Mouse (Mus musculus): Measurements from ENCODE around the gene Gm28048.

Gm28048 gene

DNA sequence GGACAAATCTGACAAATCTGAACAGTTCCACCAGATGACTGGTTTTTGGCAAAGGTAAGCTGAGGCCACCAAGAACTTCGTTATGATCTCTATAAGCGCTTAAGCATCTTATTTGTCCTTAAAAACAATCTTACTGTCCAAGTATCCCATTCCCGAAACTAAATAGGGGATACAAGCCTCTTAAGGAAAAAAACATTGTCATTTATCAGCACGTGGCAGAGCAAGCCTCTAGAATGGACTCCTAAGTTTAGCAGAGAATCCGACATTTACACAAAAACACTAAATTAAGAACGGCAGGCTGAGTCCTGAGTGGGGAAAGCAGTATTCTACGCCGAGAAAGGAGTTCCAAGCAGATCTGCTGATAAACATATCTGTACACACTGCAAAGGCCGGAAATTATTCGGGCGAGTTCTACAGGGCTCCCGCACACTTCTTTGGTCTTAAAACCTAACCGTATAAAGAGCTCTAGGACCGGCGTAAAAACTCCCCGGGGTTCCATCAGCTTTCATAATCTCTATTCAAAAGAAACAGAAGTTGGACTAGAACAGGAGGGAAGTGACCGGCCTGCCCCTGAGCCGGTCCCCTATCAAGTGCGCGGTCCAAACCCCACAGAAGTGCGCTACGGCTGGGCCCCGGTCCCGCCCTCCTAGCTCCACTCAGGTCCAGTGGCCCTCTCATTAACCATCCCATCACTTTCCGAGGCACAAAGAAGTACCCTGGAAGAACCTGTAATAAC lies 124.0 kb downstream of the Gm28048 start:
- DNase-seq = no peak

DNA sequence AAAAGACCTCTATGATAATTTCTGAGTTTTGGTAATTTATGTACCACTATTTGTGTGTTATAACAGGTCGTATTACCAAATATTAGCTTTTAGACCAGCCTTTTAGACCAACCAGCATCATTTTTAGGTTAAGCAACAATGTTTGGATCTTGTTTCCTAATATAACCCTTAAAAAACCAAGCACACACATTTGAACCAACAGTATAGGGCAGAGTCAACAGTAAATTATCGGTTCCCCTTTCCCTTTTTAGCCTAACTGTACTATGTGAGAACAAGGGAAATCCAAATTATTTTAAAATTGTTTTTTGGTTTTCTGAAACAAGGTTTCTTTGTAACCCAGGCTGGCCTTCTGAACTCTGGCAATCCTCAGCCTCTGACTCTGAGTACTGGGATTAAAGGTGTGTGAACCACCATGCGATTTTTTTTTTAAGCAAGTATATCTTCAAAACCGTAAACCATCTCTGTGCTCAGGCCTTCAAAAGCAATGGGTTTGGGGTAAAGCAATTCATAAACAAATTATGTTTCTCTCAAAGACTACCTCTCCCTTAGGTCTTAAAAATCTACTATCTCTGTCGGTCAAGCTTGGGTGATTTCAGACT lies 124.7 kb downstream of the Gm28048 start:
- no peak for DNase-seq

- DNase-seq = no peak
Measured at GRCm38 (mm10) chr11:22856371-22856965, 125.4 kb downstream of the Gm28048 start.

DNA sequence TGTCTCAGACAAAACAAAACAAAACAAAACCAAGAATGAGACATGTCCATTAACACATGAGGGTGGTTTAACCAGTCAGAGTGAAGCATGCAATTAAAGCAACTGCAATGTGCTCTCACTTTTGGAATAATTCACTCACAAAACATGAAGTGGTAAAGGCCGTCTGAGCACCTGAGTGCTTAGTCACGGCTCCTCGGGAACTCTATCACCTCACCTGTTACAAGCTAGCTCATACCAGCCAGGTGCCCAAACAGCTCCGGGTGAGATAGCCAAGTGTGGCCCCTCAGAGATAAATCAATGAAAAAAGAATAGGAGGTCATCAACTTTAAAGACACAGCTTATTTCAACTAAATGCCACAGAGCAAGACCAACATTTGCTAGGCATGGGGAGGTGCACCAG lies 127.3 kb downstream of the Gm28048 start:
- DNase-seq = no peak

GRCm38 (mm10) chr11:22853477-22854157 lies 128.3 kb downstream of the Gm28048 start:
- no peak for DNase-seq

DNA sequence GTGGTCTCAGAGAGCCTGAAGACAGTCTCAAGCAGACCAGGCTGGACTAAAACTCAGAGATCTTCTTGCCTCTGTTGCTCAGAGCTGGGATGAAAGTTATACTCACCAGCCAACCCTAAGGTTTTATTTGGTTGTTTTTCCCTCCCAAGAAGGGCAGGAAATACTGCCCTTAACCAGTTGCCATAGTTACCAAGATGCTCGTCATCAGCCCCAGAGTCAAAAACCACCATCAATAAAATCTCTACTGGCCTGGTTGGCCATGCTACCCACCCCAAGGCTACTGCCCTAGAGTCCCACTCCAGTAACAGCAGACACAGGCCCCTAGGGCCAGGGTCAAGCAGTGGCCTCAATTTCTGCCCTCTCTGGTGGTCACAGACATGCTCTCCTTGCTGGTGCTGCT lies 129.4 kb downstream of the Gm28048 start:
- no peak for DNase-seq

GRCm38 (mm10) chr11:22851416-22851815 lies 130.5 kb downstream of the Gm28048 start:
- no peak for DNase-seq

DNA sequence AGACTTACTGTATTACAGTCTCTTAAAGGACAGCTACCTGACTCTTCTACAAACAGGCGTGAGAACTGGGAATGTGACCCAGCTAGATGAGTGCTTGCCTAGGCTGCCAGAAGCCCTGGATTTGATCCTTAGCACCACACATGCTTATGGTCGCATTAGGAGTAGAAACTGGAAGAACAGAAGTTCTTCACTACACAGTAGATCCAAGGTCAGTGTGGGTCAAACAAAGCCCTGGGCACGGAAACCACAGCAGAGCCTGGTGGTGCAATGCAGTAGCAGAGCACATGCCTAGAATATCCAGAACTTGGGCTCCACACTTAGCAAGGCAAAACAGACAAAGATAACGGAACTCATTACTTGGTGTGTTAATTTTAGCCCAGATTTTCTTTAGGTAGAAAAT lies 131.8 kb downstream of the Gm28048 start:
- no peak for DNase-seq

DNA sequence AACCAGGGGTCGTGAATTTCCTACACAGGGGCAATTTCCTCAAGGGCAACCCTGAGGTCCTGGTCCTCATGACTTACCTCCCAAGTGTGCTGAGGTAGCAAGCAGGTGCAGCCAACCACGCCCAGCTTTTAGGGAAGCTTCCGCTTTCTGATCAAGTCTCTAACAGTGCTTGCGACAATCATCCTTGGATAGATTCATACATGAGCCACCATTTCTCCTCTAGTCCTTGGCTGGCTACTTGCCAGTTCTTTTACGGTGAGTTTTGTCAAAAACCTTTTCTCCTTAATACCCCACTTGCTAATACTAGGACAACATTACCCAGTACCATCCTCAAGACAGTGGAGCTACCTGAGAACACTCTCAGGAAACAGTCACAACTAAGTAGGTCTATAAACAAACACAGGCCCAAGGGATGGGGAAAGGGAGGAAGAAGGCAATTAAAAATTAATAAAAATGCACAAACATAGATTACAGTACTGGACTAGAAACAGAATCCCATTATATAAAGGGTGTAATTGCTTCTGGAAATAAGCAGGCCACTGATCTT lies 133.2 kb downstream of the Gm28048 start:
- no peak for DNase-seq

GRCm38 (mm10) chr11:22847732-22848648 lies 133.9 kb downstream of the Gm28048 start:
- DNase-seq = no peak

DNA sequence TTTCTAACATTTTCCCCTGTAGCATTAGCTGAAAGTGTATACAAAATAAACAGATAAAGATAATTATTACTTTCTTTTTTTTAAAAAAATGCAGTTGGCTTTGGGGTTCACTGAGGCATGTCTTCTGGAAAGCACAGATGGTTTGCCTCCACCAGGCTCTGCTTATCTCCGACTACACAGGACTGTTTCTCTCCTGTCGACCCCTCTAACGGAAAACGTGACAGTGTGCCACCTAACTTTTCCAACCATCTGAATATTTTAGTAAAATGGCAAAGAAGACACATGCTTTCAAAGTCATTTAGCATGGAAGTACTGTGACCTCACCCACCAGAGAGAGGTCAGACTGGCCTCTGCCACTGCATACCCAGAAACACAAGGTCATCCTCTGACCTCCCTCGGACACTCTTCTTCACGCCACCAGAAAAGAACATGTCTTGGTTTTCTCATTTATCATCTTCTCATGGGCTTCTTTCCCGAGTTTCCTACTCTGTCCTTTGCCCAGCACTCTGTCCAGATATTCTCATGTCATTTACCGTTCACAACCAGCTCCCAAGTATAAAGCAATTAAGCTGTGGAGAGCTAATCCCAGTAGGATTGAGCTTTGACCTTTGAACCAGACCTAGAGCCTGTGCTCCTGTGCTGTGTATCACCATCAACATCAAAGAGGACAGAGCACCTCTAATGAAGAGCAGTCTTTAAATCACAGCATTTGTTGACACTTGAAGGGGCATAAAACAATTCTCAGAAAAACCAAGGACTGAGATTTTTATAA lies 134.7 kb downstream of the Gm28048 start:
- DNase-seq = no peak

- no peak for DNase-seq
Measured at GRCm38 (mm10) chr11:22846093-22846835, 135.6 kb downstream of the Gm28048 start.

DNA sequence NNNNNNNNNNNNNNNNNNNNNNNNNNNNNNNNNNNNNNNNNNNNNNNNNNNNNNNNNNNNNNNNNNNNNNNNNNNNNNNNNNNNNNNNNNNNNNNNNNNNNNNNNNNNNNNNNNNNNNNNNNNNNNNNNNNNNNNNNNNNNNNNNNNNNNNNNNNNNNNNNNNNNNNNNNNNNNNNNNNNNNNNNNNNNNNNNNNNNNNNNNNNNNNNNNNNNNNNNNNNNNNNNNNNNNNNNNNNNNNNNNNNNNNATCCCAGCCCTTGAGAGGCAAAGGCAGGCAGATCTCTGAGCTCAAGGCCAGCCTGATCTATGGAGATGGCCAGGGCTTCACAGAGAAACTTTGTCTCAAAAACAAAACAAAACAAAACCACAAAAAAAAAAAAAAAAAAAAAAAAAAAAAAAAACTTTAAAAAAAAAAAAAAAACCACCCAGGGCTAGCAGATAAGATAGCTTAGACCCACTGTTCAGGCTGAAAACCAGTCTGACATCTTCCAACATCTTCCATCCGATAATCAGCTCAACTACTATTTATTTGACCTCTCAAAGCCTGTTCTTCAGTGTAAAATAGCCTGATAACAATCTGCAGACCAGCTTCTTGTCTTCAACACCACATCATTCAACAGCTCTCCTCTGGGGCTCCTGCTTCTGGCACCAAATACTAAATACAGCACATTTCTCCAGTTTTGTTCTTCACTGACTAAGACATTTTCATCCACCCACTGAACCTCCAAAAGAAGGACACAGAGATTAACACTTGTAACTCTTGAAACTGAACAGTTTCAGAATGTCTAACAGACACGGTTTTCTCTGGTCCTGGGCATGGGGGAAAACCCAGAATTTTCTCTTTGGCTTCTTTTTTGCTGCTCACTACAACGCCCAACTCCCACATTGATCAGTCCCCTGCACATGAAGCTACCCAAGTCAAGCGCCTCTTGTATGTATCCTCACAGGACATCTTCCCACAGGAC lies 136.9 kb downstream of the Gm28048 start:
- DNase-seq = no peak

GRCm38 (mm10) chr11:22839456-22839855 lies 142.4 kb downstream of the Gm28048 start:
- no peak for DNase-seq

DNA sequence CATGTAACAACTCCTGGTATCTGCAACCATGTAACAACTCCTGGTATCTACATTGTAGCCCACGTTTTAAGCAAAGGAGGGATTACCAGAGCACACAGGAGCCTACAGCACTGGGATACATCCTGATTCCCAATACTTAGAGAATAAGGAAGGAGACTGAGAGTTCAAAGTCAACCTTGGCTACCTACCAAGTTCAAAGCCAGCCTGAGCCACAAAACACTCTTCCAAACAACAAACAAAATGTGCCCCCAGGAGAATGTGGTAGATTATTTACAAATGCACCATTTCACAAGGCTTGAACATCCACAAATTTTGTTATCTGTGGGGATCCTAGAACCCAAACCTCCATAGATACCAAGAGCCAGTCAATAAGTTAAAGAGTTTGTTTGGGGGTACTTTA lies 143.5 kb downstream of the Gm28048 start:
- DNase-seq = no peak

- no peak for DNase-seq
Measured at GRCm38 (mm10) chr11:22836269-22836668, 145.6 kb downstream of the Gm28048 start.

- no peak for DNase-seq
Measured at GRCm38 (mm10) chr11:22832600-22832999, 149.3 kb downstream of the Gm28048 start.

DNA sequence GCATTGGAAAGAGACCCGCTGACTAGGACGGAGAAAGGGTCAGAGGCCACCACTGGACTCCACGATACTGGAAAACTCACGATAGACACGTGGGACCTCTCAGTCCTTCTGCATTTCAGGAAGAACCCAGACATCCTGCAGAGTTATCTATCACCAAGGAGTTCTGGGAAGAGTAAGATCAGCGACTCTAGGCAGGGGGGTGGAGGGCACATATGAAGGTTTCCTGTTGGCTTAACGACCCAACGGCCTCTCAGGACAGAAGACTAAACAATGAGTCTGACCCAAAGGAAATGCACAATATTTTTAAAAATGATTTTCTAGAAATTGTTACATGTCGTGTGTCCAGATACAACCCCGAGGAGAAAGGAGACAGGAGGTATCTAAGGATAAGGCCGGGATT lies 150.0 kb downstream of the Gm28048 start:
- no peak for DNase-seq

GRCm38 (mm10) chr11:22830684-22831083 lies 151.2 kb downstream of the Gm28048 start:
- no peak for DNase-seq
